Mouse (Mus musculus) urinary bladder, postnatal 10 days (tissue): ENCODE results near the gene Nacc2.
A peak's percentile ranks its signal among the peaks of the same experiment; 100 is the strongest.

Source experiments
- DNase-seq: peaks from one replicate; pipeline ENCODE4 v3.0.0; 2022; ENCODE audit warnings: low spot score

Gene Nacc2

GRCm38 (mm10) chr2:26139545-26140206 lies 16.7 kb upstream of the Nacc2 start:
- no peak for DNase-seq

- DNase-seq, result no peak
Observed at GRCm38 (mm10) chr2:26139034-26139544, 16.1 kb upstream of the Nacc2 start.

GRCm38 (mm10) chr2:26138252-26139033 lies 15.4 kb upstream of the Nacc2 start:
- DNase-seq, result no peak

- DNase-seq, result no peak
Observed at GRCm38 (mm10) chr2:26134591-26134990, 11.6 kb upstream of the Nacc2 start.

- DNase-seq, result peak; percentile 64
Observed at GRCm38 (mm10) chr2:26132628-26133551, 9.9 kb upstream of the Nacc2 start.

GRCm38 (mm10) chr2:26131327-26131726 lies 8.3 kb upstream of the Nacc2 start:
- DNase-seq, result no peak

GRCm38 (mm10) chr2:26129962-26130361 lies 6.9 kb upstream of the Nacc2 start:
- no peak for DNase-seq

- DNase-seq, result no peak
Observed at GRCm38 (mm10) chr2:26129346-26129745, 6.3 kb upstream of the Nacc2 start.

- DNase-seq, result no peak
Observed at GRCm38 (mm10) chr2:26122171-26123078, 595 bp downstream of the Nacc2 start.

GRCm38 (mm10) chr2:26121541-26122083 lies 1.4 kb downstream of the Nacc2 start:
- no peak for DNase-seq

GRCm38 (mm10) chr2:26119626-26120025 lies 3.4 kb downstream of the Nacc2 start:
- DNase-seq, result no peak

GRCm38 (mm10) chr2:26119310-26119592 lies 3.8 kb downstream of the Nacc2 start:
- DNase-seq, result no peak

GRCm38 (mm10) chr2:26118584-26119309 lies 4.3 kb downstream of the Nacc2 start:
- no peak for DNase-seq

GRCm38 (mm10) chr2:26117580-26117979 lies 5.4 kb downstream of the Nacc2 start:
- DNase-seq, result no peak

GRCm38 (mm10) chr2:26116550-26116949 lies 6.5 kb downstream of the Nacc2 start:
- no peak for DNase-seq

- no peak for DNase-seq
Observed at GRCm38 (mm10) chr2:26115215-26115614, 7.8 kb downstream of the Nacc2 start.

GRCm38 (mm10) chr2:26108237-26108636 lies 14.8 kb downstream of the Nacc2 start:
- no peak for DNase-seq

- no peak for DNase-seq
Observed at GRCm38 (mm10) chr2:26107011-26107410, 16.0 kb downstream of the Nacc2 start.

GRCm38 (mm10) chr2:26106233-26106632 lies 16.8 kb downstream of the Nacc2 start:
- DNase-seq, result no peak

GRCm38 (mm10) chr2:26100296-26100695 lies 22.7 kb downstream of the Nacc2 start:
- no peak for DNase-seq
